Mouse (Mus musculus) lung, postnatal 0 days (tissue): ENCODE results near the gene Gys1. TPM values are rescaled to one million over a fixed set of nuclear protein-coding genes. Genes with fewer than 3 reads are reported as not detected.
"Not testable (repeated sequence)": the region's sequence is repeated elsewhere in the genome, so short reads cannot be mapped to it uniquely, and the experiment has no call there.

Experiments used
- ATAC-seq: fragments of 200-750 bp; cut with Nextera tagmentation; 2 replicates; pipeline ENCODE4 v1.8.0; 2017; ENCODE audit warnings: moderate library complexity
- DNase-seq: peaks from one replicate; pipeline ENCODE4 v3.0.0-alpha.2; 2016; ENCODE audit warnings: low spot score
- H3K27ac ChIP-seq: fragments of 300-500 bp; sonication (generic); 2 replicates; pipeline ENCODE4 v1.5.1; 2014; ENCODE audit warnings: antibody characterized with exemption, mild to moderate bottlenecking, low read length, mixed read lengths
- H3K27me3 ChIP-seq: fragments of 300-500 bp; sonication (generic); replicated peaks from 2 replicates; pipeline ENCODE4 v1.6.1; 2014; ENCODE audit warnings: low read length, mixed read lengths; ENCODE audit not compliant: insufficient read depth
- H3K36me3 ChIP-seq: fragments of 300-500 bp; sonication (generic); 2 replicates; pipeline ENCODE4 v1.6.1; 2014; ENCODE audit warnings: low read length, mixed read lengths; ENCODE audit not compliant: insufficient read depth
- H3K4me1 ChIP-seq: fragments of 300-500 bp; sonication (generic); 2 replicates; pipeline ENCODE4 v1.6.1; 2014; ENCODE audit warnings: antibody characterized with exemption, low read depth, low read length, mixed read lengths; ENCODE audit not compliant: insufficient read depth
- H3K4me2 ChIP-seq: fragments of 300-500 bp; sonication (generic); replicated peaks from 2 replicates; pipeline ENCODE4 v1.6.1; 2014; ENCODE audit warnings: low read depth, mild to moderate bottlenecking, low read length, moderate library complexity, mixed read lengths
- H3K4me3 ChIP-seq: fragments of 300-500 bp; sonication (generic); 2 replicates; pipeline ENCODE4 v1.5.1; 2014; ENCODE audit warnings: low read depth, low read length
- H3K9ac ChIP-seq: fragments of 300-500 bp; sonication (generic); replicated peaks from 2 replicates; pipeline ENCODE4 v1.6.1; 2014; ENCODE audit warnings: low read depth, mild to moderate bottlenecking
- H3K9me3 ChIP-seq: fragments of 300-500 bp; sonication (generic); 2 replicates; pipeline ENCODE4 v1.6.1; 2016; ENCODE audit warnings: low read length, mixed read lengths
- CTCF ChIP-seq: IDR thresholded peaks from 2 replicates; pipeline ENCODE4 v1.5.1; 2016; ENCODE audit warnings: antibody characterized with exemption, mild to moderate bottlenecking
- EP300 ChIP-seq: IDR thresholded peaks from 2 replicates; pipeline ENCODE4 v1.6.1; 2016; ENCODE audit warnings: antibody characterized with exemption, mild to moderate bottlenecking, control low read depth
- WGBS: fragments of 180-500 bp; shearing (Covaris S2); extraction: QIAGEN DNeasy Blood & Tissue Kit; methylation state at CpG from one replicate; pipeline ENCODE4 v1.1.7; 2014; 5-methylcytosine and 5-hydroxymethylcytosine counted together
- polyA plus RNA-seq: library from polyadenylated mRNA; unstranded; fragments of >200 nt; fragmentation: Nextera tagmentation; extraction: Ambion mirVana; gene quantifications from 2 replicates; pipeline ENCODE4 v1.2.1, GENCODE M21; 2015

Gene Gys1
- polyA plus RNA-seq, result 19.2 and 19.6 TPM in 2 replicates

DNA sequence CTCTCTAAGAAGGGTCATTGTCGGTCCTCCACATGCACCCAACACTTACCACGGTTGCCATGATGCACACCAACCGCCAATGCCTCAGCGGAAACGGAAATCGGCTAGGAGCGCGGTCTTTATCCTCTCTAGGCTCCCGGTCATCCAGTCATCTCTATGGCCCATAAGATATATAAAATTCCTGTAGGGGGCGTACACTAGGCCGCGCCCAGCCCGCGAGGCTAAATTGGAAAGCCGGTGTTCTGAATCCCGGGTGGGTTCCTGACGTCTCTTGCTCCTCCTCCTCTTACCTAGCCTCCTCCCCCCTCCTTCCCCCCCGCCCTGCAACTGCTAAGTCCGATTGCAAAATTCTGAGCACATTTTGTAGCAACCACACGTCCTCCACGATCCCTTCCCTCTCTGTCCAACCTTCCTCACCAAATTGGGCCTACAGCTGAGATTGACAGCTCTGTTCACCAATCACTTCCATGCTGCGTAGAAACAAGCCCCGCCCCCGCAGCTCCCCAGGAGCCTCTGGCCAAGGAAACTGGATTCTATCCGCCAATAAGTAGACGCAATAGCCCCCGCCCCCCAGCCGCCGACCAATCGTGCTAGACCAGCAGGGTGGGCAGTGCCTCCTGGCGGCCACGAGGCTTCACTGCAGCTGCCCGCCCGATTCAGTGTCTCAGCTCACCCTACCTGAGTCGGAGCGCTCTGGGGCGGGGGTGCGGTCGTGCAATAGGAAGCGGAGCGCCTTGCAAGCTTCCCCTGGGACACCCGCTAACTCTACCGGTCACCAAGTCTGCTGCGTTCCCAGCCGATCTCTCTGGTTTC is at the start of gene Gys1:
Gys1 (plus strand) TSS at position 642 of the 813 bp plus-strand sequence.
- Histone ChIP-seq H3K9ac (peak within 1 kb of the TSS; percentile 64), H3K4me3 (peak within 1 kb of the TSS; percentile 63), H3K4me2 (peak within 1 kb of the TSS; percentile 86), H3K27ac (peak within 1 kb of the TSS; percentile 91), H3K27me3 (no peaks in the 10 kb centered on the region), H3K9me3 (no peaks in the 10 kb centered on the region), H3K36me3 (peaks cover under 1% of the 10 kb centered on the region; the same call in 1 of the 2 replicates), H3K4me1 (peaks cover 26% of the 10 kb centered on the region; the same call in 1 of the 2 replicates)
- TF ChIP-seq EP300, result peak; percentile 81
- peak; percentile 98 for TF ChIP-seq CTCF
- WGBS, result under 1% methylated on average over 45 of the region's 45 CpGs
- DNase-seq (peak; percentile 100), ATAC-seq (peak; percentile 96)

DNA sequence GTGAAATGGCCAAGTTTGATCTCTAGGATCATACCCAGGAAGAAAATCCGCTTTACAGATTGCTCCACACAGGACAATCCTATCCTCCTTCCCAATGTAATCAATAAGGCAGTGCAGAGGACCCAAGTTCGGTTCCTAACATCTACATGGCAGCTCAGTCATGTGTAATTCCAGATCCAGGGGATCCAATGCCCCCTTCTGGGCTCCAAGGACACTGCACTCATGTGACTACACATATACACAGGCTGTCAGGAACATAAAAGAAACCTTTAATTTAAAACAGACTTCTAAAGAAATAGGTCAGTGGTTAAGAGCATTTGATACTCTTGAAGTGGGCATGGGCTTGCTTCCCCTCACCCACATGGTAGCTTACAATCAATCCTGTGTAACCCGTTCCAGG is 48.6 kb upstream of the Gys1 start:
- Histone ChIP-seq H3K9me3 (no peaks in the 10 kb centered on the region), H3K4me2 (no peak overlapping the region), H3K27ac (no peak overlapping the region), H3K4me1 (no peaks in the 10 kb centered on the region), H3K27me3 (no peaks in the 10 kb centered on the region), H3K4me3 (no peak overlapping the region), H3K36me3 (peaks cover 80% of the 10 kb centered on the region), H3K9ac (no peak overlapping the region)
- DNase-seq (no peak), ATAC-seq (no peak)
- TF ChIP-seq EP300 (no peak), CTCF (peak; percentile 42)
- WGBS, result 87% methylated on average over 3 of the region's 3 CpGs

GRCm38 (mm10) chr7:45395129-45395541 is 39.5 kb upstream of the Gys1 start:
- 0% methylated on average over 18 of the region's 20 CpGs for WGBS
- H3K4me1 ChIP-seq, result peaks cover 3% of the 10 kb centered on the region; the same call in 1 of the 2 replicates
- no peak for TF ChIP-seq CTCF
- no peak for TF ChIP-seq EP300

DNA sequence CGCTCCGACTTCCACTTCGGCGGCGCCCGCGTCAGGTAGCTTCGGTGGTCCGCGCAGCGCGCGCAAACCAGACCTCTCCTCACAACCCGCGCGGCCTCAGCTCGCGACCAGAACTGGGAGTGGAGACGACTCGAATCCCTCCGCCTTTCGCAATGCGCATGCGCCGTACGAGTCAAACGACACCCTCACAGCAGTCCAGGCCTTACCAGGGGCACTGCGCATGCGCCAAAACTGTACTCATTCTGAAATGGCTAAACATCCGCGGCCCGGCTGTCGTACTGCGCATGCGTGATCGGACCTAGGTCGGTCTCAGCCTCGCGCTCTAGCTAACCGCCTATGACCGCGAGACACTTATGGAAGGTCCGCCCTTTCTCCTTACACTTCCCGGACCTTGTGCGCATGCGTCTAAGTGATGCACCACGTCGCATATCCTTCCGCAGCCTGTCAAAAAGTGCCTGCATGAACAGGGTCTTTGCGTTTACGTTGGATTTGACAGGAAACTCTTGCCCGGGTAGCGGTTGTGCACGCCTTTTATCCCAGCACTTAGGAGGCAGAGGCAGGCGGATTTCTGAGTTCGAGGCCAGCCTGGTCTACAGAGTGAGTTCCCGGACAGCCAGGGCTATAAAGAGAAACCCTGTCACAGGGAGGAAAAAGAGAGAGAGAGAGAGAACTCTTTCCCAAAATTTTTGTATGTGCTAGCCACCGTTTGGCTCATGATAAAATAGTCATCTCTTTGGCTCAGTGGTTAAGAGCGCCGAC is 38.9 kb upstream of the Gys1 start, which contains the start of gene Snrnp70:
Snrnp70 (minus strand) TSS at position 165 of the 759 bp plus-strand sequence.
- no peak for TF ChIP-seq EP300
- no peak for TF ChIP-seq CTCF
- under 1% methylated on average over 57 of the region's 60 CpGs for WGBS
- peak; percentile 98 for ATAC-seq

More at GRCm38 (mm10) chr7:45395129-45395541, 39.5 kb upstream of the Gys1 start:
- Histone ChIP-seq H3K4me3 (peak overlapping the region; percentile 74), H3K27me3 (no peaks in the 10 kb centered on the region), H3K27ac (peak overlapping the region; percentile 95), H3K4me2 (peak overlapping the region; percentile 67), H3K9me3 (no peaks in the 10 kb centered on the region), H3K9ac (peak overlapping the region; percentile 79), H3K36me3 (peaks cover 20% of the 10 kb centered on the region)
- peak; percentile 81 for DNase-seq
- peak; percentile 71 for ATAC-seq

GRCm38 (mm10) chr7:45396337-45396775 is 38.3 kb upstream of the Gys1 start:
- 6% methylated on average over 3 of the region's 3 CpGs for WGBS
- Histone ChIP-seq H3K4me3 (peak overlapping the region; percentile 74; the same call in 1 of the 2 replicates), H3K4me2 (peak overlapping the region; percentile 46), H3K27ac (peak overlapping the region; percentile 72; the same call in 1 of the 2 replicates)
- not testable (repeated sequence) for H3K4me1 ChIP-seq, H3K36me3 ChIP-seq, H3K9ac ChIP-seq, H3K27me3 ChIP-seq, DNase-seq, H3K9me3 ChIP-seq
- peak; percentile 48 for TF ChIP-seq CTCF
- peak; percentile 57 for ATAC-seq

More for the DNA sequence above, 38.9 kb upstream of the Gys1 start, which contains the start of gene Snrnp70:
- peaks cover 13% of the 10 kb centered on the region for H3K36me3 ChIP-seq
- no peaks in the 10 kb centered on the region for H3K9me3 ChIP-seq
- H3K4me1 ChIP-seq, result peaks cover 3% of the 10 kb centered on the region; the same call in 1 of the 2 replicates
- H3K27me3 ChIP-seq, result no peaks in the 10 kb centered on the region
- DNase-seq, result peak; percentile 100
- H3K9ac ChIP-seq, result peak within 1 kb of the TSS; percentile 79
- H3K27ac ChIP-seq, result peak within 1 kb of the TSS; percentile 95
- H3K4me2 ChIP-seq, result peak within 1 kb of the TSS; percentile 67
- H3K4me3 ChIP-seq, result peak within 1 kb of the TSS; percentile 74

DNA sequence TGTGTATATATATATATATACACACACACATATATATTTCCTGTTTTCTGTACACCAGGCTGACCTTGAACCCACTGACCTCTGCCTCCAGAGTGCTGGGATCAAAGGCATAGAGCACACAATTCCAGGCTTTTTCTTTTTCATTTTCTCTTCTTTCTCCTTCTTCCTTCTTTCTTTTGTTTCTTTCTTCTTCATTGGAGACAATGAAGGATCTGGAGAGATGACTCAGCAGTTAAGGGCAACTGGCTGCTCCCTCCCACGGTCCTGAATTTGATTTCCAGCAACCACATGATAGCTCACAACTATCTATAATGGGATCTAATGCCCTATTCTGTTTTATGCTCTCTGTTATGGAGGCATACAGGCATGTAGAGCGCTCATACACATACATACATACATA is 37.9 kb upstream of the Gys1 start:
- H3K9ac ChIP-seq, result no peak overlapping the region

More for the DNA sequence above, 37.9 kb upstream of the Gys1 start:
- H3K4me1 ChIP-seq, result peaks cover 3% of the 10 kb centered on the region; the same call in 1 of the 2 replicates
- no peak for TF ChIP-seq CTCF
- no peak for TF ChIP-seq EP300
- no peaks in the 10 kb centered on the region for H3K9me3 ChIP-seq
- DNase-seq (no peak), ATAC-seq (no peak)
- H3K36me3 ChIP-seq, result 0 out of 2 replicates have a peak, but pooled peaks cover 6% of the 10 kb centered on the region
- WGBS, result 77% methylated on average over 2 of the region's 2 CpGs
- no peak overlapping the region for H3K4me2 ChIP-seq
- no peaks in the 10 kb centered on the region for H3K27me3 ChIP-seq
- no peak overlapping the region for H3K4me3 ChIP-seq
- H3K27ac ChIP-seq, result no peak overlapping the region
